Mouse (Mus musculus): ENCODE measurements around the gene Ift52. TPM values are rescaled to one million over a fixed set of nuclear protein-coding genes. Genes with fewer than 3 reads are reported as not detected.
A peak's percentile ranks its signal among the peaks of the same experiment; 100 is the strongest.

Gene Ift52
- 55.0 and 59.3 TPM in 2 replicates for polyA plus RNA-seq (2016; fragmentation: Nextera tagmentation; extraction: Ambion mirVana)

GRCm38 (mm10) chr2:163016916-163017743 is at the start of gene Ift52:
TSS of gene Ift52 (plus strand) at chr2:163017354.
- peak within 1 kb of the TSS; percentile 65 for H3K4me2 ChIP-seq
- H3K36me3 ChIP-seq = no peaks in the 10 kb centered on the region
- peak within 1 kb of the TSS; percentile 72 for H3K9ac ChIP-seq (replicated peaks)
- ATAC-seq (ENCODE audit: insufficient number of reproducible peaks, insufficient read depth, low FRiP score, low TSS enrichment, low read depth) = peak; percentile 95
- WGBS = under 1% methylated on average over 57 of the region's 57 CpGs
- H3K27me3 ChIP-seq = no peaks in the 10 kb centered on the region
- peak within 1 kb of the TSS; percentile 70 for H3K4me3 ChIP-seq (replicated peaks)
- H3K4me1 ChIP-seq (replicated peaks) = peaks cover 11% of the 10 kb centered on the region
- H3K9me3 ChIP-seq = no peaks in the 10 kb centered on the region
- H3K27ac ChIP-seq = peak within 1 kb of the TSS; percentile 84

- no peak overlapping the region for H3K9ac ChIP-seq (replicated peaks)
- WGBS = 5% methylated on average over 5 of the region's 5 CpGs
- H3K4me1 ChIP-seq (replicated peaks) = no peaks in the 10 kb centered on the region
- no peak overlapping the region for H3K4me2 ChIP-seq
- ATAC-seq (ENCODE audit: insufficient number of reproducible peaks, insufficient read depth, low FRiP score, low TSS enrichment, low read depth) = no peak
- 0 out of 2 replicates have a peak, but pooled peaks cover 5% of the 10 kb centered on the region for H3K27me3 ChIP-seq
- no peaks in the 10 kb centered on the region for H3K36me3 ChIP-seq
- no peaks in the 10 kb centered on the region for H3K9me3 ChIP-seq
- H3K27ac ChIP-seq = no peak overlapping the region
- no peak overlapping the region for H3K4me3 ChIP-seq (replicated peaks)
These were observed 48.8 kb upstream of the Ift52 start for GRCm38 (mm10) chr2:162968357-162968756.

GRCm38 (mm10) chr2:162969101-162969500 is 48.1 kb upstream of the Ift52 start:
- WGBS = 82% methylated on average over 3 of the region's 3 CpGs
- Histone ChIP-seq H3K27ac (no peak overlapping the region), H3K27me3 (0 out of 2 replicates have a peak, but pooled peaks cover 5% of the 10 kb centered on the region), H3K36me3 (no peaks in the 10 kb centered on the region), H3K9me3 (no peaks in the 10 kb centered on the region), H3K4me1 (replicated peaks) (no peaks in the 10 kb centered on the region; the same call in 1 of the 2 replicates), H3K4me3 (replicated peaks) (no peak overlapping the region), H3K4me2 (no peak overlapping the region), H3K9ac (replicated peaks) (no peak overlapping the region)
- no peak for ATAC-seq (ENCODE audit: insufficient number of reproducible peaks, insufficient read depth, low FRiP score, low TSS enrichment, low read depth)

GRCm38 (mm10) chr2:162970896-162971295 is 46.3 kb upstream of the Ift52 start:
- H3K27me3 ChIP-seq = 0 out of 2 replicates have a peak, but pooled peaks cover 5% of the 10 kb centered on the region
- H3K4me3 ChIP-seq (replicated peaks) = no peak overlapping the region
- H3K4me1 ChIP-seq (replicated peaks) = no peaks in the 10 kb centered on the region; the same call in 1 of the 2 replicates
- ATAC-seq (ENCODE audit: insufficient number of reproducible peaks, insufficient read depth, low FRiP score, low TSS enrichment, low read depth) = no peak
- H3K36me3 ChIP-seq = no peaks in the 10 kb centered on the region
- no peaks in the 10 kb centered on the region for H3K9me3 ChIP-seq
- no peak overlapping the region for H3K27ac ChIP-seq
- 83% methylated on average over 6 of the region's 6 CpGs for WGBS
- H3K9ac ChIP-seq (replicated peaks) = no peak overlapping the region
- H3K4me2 ChIP-seq = no peak overlapping the region

- 56% methylated on average over 7 of the region's 7 CpGs for WGBS
- no peak overlapping the region for H3K27ac ChIP-seq
- H3K36me3 ChIP-seq = no peaks in the 10 kb centered on the region
- H3K9me3 ChIP-seq = no peaks in the 10 kb centered on the region
- H3K4me3 ChIP-seq (replicated peaks) = no peak overlapping the region
- ATAC-seq (ENCODE audit: insufficient number of reproducible peaks, insufficient read depth, low FRiP score, low TSS enrichment, low read depth) = no peak
- 0 out of 2 replicates have a peak, but pooled peaks cover 5% of the 10 kb centered on the region for H3K27me3 ChIP-seq
- H3K4me1 ChIP-seq (replicated peaks) = no peaks in the 10 kb centered on the region; the same call in 1 of the 2 replicates
- no peak overlapping the region for H3K9ac ChIP-seq (replicated peaks)
- H3K4me2 ChIP-seq = no peak overlapping the region
These were observed 44.4 kb upstream of the Ift52 start for GRCm38 (mm10) chr2:162972752-162973151.

- WGBS = 78% methylated on average over 5 of the region's 5 CpGs
- Histone ChIP-seq H3K9ac (replicated peaks) (no peak overlapping the region), H3K36me3 (no peaks in the 10 kb centered on the region), H3K27me3 (0 out of 2 replicates have a peak, but pooled peaks cover 5% of the 10 kb centered on the region), H3K4me1 (replicated peaks) (no peaks in the 10 kb centered on the region; the same call in 1 of the 2 replicates), H3K9me3 (no peaks in the 10 kb centered on the region), H3K27ac (no peak overlapping the region), H3K4me2 (no peak overlapping the region), H3K4me3 (replicated peaks) (no peak overlapping the region)
- no peak for ATAC-seq (ENCODE audit: insufficient number of reproducible peaks, insufficient read depth, low FRiP score, low TSS enrichment, low read depth)
These were observed 43.9 kb upstream of the Ift52 start for GRCm38 (mm10) chr2:162973206-162973605.

GRCm38 (mm10) chr2:162973637-162974036 is 43.5 kb upstream of the Ift52 start:
- Histone ChIP-seq H3K4me3 (replicated peaks) (no peak overlapping the region), H3K9ac (replicated peaks) (no peak overlapping the region), H3K4me1 (replicated peaks) (no peaks in the 10 kb centered on the region; the same call in 1 of the 2 replicates), H3K27ac (no peak overlapping the region), H3K4me2 (no peak overlapping the region), H3K36me3 (no peaks in the 10 kb centered on the region), H3K27me3 (0 out of 2 replicates have a peak, but pooled peaks cover 5% of the 10 kb centered on the region), H3K9me3 (no peaks in the 10 kb centered on the region)
- 37% methylated on average over 11 of the region's 11 CpGs for WGBS
- no peak for ATAC-seq (ENCODE audit: insufficient number of reproducible peaks, insufficient read depth, low FRiP score, low TSS enrichment, low read depth)

- Histone ChIP-seq H3K4me3 (replicated peaks) (no peak overlapping the region), H3K4me1 (replicated peaks) (no peaks in the 10 kb centered on the region; the same call in 1 of the 2 replicates), H3K27ac (no peak overlapping the region), H3K9ac (replicated peaks) (no peak overlapping the region), H3K36me3 (no peaks in the 10 kb centered on the region), H3K27me3 (0 out of 2 replicates have a peak, but pooled peaks cover 5% of the 10 kb centered on the region), H3K4me2 (no peak overlapping the region), H3K9me3 (no peaks in the 10 kb centered on the region)
- 0 out of 2 replicates have a peak, but pooled peaks have one; percentile 2 for ATAC-seq (ENCODE audit: insufficient number of reproducible peaks, insufficient read depth, low FRiP score, low TSS enrichment, low read depth)
- WGBS = 79% methylated on average over 11 of the region's 11 CpGs
These were observed 41.9 kb upstream of the Ift52 start for GRCm38 (mm10) chr2:162975157-162975775.

GRCm38 (mm10) chr2:162976001-162976400 is 41.2 kb upstream of the Ift52 start:
- no peaks in the 10 kb centered on the region; the same call in 1 of the 2 replicates for H3K4me1 ChIP-seq (replicated peaks)
- H3K4me3 ChIP-seq (replicated peaks) = no peak overlapping the region
- no peaks in the 10 kb centered on the region for H3K36me3 ChIP-seq
- no peak overlapping the region for H3K9ac ChIP-seq (replicated peaks)
- no peaks in the 10 kb centered on the region for H3K9me3 ChIP-seq
- 76% methylated on average over 4 of the region's 4 CpGs for WGBS
- H3K4me2 ChIP-seq = no peak overlapping the region
- H3K27me3 ChIP-seq = 0 out of 2 replicates have a peak, but pooled peaks cover 2% of the 10 kb centered on the region
- H3K27ac ChIP-seq = no peak overlapping the region
- no peak for ATAC-seq (ENCODE audit: insufficient number of reproducible peaks, insufficient read depth, low FRiP score, low TSS enrichment, low read depth)

GRCm38 (mm10) chr2:162984381-162984780 is 32.8 kb upstream of the Ift52 start:
- no peak overlapping the region for H3K4me3 ChIP-seq (replicated peaks)
- ATAC-seq (ENCODE audit: insufficient number of reproducible peaks, insufficient read depth, low FRiP score, low TSS enrichment, low read depth) = no peak
- 91% methylated on average over 6 of the region's 6 CpGs for WGBS

GRCm38 (mm10) chr2:162985923-162986322 is 31.2 kb upstream of the Ift52 start:
- Histone ChIP-seq H3K27ac (no peak overlapping the region), H3K4me1 (replicated peaks) (no peaks in the 10 kb centered on the region), H3K9me3 (no peaks in the 10 kb centered on the region), H3K4me2 (no peak overlapping the region), H3K9ac (replicated peaks) (no peak overlapping the region), H3K4me3 (replicated peaks) (no peak overlapping the region), H3K27me3 (peaks cover 8% of the 10 kb centered on the region; the same call in 1 of the 2 replicates), H3K36me3 (no peaks in the 10 kb centered on the region)
- no peak for ATAC-seq (ENCODE audit: insufficient number of reproducible peaks, insufficient read depth, low FRiP score, low TSS enrichment, low read depth)
- 69% methylated on average over 3 of the region's 3 CpGs for WGBS

More at GRCm38 (mm10) chr2:162984381-162984780, 32.8 kb upstream of the Ift52 start:
- H3K27me3 ChIP-seq = peaks cover 8% of the 10 kb centered on the region; the same call in 1 of the 2 replicates
- H3K9ac ChIP-seq (replicated peaks) = no peak overlapping the region
- no peak overlapping the region for H3K4me2 ChIP-seq
- H3K27ac ChIP-seq = no peak overlapping the region
- no peaks in the 10 kb centered on the region for H3K4me1 ChIP-seq (replicated peaks)
- H3K36me3 ChIP-seq = no peaks in the 10 kb centered on the region
- H3K9me3 ChIP-seq = no peaks in the 10 kb centered on the region
